Mouse (Mus musculus) hindlimb bud, embryonic 11.5 days (tissue): Measurements from ENCODE around the gene Cgas.
"Not testable (repeated sequence)": the region's sequence is repeated elsewhere in the genome, so short reads cannot be mapped to it uniquely, and the experiment has no call there.

Experiments
- DNase-seq: peaks from one replicate; pipeline ENCODE4 v3.0.0-alpha.2; 2012; ENCODE audit warnings: low read depth, low spot score; ENCODE audit errors: extremely low spot score

The Cgas gene

GRCm38 (mm10) chr9:78442579-78443392 lies at the start of gene Cgas:
Gene Cgas, minus strand, starts transcription at chr9:78443237.
- no peak for DNase-seq

GRCm38 (mm10) chr9:78492254-78492653 lies 49.2 kb upstream of the Cgas start:
- no peak for DNase-seq

DNA sequence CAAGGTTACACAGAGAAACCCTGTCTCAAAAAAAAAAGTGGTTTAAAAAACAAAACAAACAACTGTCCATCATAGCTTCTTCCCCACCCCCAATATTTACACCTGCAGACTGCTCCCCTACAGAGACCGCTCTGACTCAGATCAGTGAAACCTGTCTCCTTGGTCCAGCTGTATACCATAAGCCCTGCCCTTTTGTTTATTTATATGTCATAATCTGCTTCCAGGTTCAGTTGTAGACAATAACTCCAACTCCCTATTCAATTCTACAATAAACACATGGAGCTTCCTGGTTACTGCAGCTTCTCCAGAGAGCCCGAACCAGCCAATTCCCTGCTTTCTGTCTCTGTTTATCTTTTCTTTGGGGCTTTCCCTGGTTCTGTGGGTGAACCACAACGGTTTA lies 48.1 kb upstream of the Cgas start:
- DNase-seq: no peak

DNA sequence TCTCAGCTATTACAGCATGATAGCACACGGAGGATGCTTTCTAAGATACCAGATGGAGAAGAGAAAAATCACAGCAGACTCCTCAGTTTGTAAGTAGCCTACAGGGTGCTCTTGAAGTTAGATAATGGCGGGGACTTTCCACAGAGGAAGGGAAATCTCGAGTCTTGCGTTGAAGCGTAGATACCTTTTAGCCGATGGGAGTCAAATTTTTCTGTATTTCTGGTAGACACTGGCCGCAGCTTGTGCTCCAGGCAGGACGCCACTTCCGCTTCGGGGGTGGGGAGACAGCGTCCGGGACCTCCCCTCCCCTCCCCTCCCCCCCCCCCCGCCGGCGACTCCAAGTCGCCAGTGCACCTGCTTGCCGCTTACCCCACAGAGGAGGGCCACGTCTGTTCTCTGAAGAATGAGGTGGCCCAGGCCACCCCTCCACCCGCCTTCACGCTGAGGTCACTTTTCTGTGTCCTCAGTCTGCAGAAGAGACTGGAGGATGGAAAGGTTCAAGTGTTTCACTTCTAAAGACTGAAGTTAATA lies 45.9 kb upstream of the Cgas start, which contains the start of gene Eef1a1:
TSS of gene Eef1a1 (minus strand) at position 262 of the 531 bp plus-strand sequence.
- DNase-seq: no peak

- DNase-seq: not testable (repeated sequence)
Measured at GRCm38 (mm10) chr9:78488021-78488420, 45.0 kb upstream of the Cgas start.

GRCm38 (mm10) chr9:78484660-78485059 lies 41.6 kb upstream of the Cgas start:
- DNase-seq: no peak

DNA sequence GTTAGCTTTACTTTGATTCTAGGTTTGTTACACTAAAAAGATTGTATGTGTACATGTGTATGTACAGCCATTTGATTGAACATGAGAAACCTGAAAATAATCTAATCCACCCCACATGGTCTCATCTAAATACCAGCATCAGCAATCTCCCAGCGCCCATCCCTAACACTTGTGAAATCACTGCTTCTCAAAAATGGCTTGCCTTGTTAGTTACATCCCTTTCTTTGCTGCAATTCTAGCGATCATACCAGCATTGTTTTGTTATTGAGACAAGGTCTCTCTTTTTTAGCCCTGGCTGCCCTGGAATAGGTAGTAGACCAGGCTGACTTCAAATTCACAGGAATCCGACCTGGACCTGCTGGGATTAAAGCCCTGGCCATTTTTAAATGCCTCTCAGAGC lies 39.3 kb upstream of the Cgas start:
- DNase-seq: no peak

DNA sequence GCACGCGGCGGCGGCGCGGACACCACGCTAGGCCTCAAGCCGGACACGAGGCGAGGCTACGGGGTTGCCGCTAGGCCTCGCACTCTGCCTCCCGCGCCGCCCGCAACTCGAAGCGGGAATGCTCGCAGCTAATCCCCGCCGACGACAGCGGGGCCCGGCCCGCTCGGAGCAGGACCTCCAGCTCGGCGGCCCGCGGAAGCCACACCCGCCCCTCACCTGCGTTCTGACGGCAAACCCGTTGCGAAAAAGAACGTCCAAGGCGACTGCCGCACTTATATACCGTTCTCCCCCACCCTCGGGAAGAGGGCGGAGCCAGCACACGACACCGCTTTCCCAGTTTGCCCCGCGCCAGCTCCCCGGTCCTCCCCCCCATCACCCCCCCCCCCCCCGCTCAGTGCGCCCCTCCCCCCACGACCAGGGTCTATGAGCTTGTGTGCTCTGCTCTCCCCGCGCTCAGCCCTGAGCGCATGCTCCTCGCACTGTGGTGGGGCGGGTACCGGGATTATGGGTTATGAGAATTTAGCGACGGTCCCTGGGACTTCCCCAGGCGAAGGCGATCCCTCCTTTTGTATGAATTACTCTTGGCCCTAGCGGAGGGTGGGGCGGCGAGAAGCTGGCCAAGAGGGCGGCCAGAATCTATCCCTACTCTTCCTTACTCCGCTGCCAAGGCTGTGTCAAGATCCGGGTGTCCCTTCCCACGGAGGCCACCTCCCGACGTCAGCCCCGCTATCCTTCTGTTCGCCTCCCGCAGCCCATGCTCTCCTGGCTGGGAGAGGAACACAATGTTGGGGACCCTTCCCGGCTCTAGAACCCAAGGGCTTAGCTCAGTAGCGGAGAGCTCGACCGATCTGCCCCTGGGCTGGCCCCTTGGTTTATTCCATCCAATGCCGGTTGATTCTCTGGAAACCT lies 38.6 kb upstream of the Cgas start:
- DNase-seq: peak; percentile 96

GRCm38 (mm10) chr9:78480706-78481358 lies 37.8 kb upstream of the Cgas start:
- DNase-seq: no peak

GRCm38 (mm10) chr9:78480227-78480626 lies 37.2 kb upstream of the Cgas start:
- DNase-seq: not testable (repeated sequence)

DNA sequence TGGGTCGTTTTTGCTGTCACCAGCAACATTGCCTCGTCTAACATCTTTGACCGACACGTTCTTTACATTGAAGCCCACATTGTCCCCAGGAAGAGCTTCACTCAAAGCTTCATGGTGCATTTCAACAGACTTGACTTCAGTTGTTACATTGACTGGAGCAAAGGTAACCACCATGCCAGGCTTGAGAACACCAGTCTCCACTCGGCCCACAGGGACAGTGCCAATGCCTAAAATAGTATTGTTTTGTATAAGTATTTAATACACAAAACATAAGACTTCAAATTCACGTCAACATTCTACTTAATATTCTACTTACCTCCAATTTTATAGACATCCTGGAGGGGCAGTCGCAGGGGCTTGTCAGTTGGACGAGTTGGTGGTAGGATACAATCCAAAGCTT lies 36.3 kb upstream of the Cgas start:
- not testable (repeated sequence) for DNase-seq

DNA sequence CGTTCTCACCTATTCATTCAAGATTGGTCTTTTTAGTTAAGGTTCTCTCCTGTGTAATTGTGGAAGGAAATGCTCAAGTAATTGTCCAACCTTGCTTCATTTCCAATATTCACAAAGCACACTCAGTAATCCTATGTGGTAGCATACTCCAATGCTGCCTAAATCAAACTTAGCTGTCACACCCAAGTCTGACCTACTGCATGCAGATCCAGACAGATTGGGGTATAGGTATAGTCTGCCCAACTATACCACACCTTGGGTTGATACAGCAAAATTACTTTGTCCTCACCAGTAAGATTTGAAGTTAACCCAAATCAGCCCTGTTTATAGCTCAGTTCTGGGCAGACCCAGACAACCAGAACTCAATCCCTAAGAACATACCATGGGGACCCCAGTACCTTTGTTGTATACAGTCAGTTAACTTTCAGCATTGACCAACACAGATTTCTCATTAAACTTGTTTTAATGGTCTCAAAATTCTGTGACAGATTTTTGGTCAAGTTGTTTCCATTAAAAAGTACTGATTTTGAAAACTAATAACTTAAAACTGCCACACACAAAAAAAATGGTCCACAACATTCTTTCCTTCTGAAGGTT lies 35.1 kb upstream of the Cgas start:
- DNase-seq: not testable (repeated sequence)

- DNase-seq: peak; percentile 63
Measured at GRCm38 (mm10) chr9:78477021-78477551, 34.0 kb upstream of the Cgas start.

GRCm38 (mm10) chr9:78476531-78477020 lies 33.5 kb upstream of the Cgas start:
- no peak for DNase-seq

- no peak for DNase-seq
Measured at GRCm38 (mm10) chr9:78475873-78476272, 32.8 kb upstream of the Cgas start.

DNA sequence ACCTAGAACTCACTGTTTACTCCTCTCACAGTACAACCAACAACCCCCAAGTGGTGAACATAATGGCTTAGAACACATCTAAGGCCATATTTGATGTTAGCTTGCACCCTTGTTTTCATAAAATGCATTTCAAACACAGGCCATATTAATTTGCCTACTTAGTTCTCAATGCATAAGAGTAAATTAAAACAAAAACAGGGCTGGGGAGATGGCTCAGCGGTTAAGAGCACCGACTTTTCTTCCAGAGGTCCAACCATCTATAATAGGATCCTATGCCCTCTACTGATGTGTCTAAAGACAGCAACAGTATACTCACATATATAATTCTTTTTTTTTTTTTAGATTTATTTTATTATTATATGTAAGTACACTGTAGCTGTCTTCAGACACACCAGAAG lies 32.3 kb upstream of the Cgas start:
- DNase-seq: no peak

GRCm38 (mm10) chr9:78474771-78475382 lies 31.8 kb upstream of the Cgas start:
- no peak for DNase-seq

GRCm38 (mm10) chr9:78474270-78474669 lies 31.2 kb upstream of the Cgas start:
- DNase-seq: no peak

- no peak for DNase-seq
Measured at GRCm38 (mm10) chr9:78473588-78473987, 30.6 kb upstream of the Cgas start.

DNA sequence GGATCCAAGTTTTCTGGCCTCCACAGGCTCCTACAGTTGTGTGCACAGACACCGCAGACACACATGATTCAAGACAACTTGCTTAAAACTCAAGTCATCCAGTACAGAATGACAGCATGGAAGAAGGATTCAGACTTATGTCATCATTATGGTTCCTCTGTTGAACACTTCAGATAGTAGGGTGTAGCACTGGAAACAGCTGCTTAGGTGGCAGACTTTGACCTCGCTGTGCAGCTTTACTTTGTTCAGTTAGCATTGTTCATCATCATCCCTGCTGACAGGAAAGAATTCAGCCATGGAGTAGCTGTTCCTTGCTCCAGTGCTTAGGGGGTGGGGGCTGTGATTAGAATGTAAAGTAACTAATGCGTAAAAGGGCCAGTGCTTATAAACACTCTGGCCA lies 22.7 kb upstream of the Cgas start:
- DNase-seq: no peak
